Mouse (Mus musculus) layer of hippocampus, postnatal 36 days (tissue): Measurements from ENCODE around the gene Mill1. TPM values are rescaled to one million over a fixed set of nuclear protein-coding genes. Genes with fewer than 3 reads are reported as not detected.
"Not testable (repeated sequence)": the region's sequence is repeated elsewhere in the genome, so short reads cannot be mapped to it uniquely, and the experiment has no call there.

Experiments
- DNase-seq, 2 experiments: peaks; one replicate each; pipeline ENCODE4 v3.0.0; 2022
- total RNA-seq, 2 experiments: library from RNA; stranded (reverse); gene quantifications; 2 replicates each; pipeline ENCODE4 v1.2.3; 2021

The Mill1 gene
- total RNA-seq, result not detected

- DNase-seq, result no peak
These were observed at the start of gene Mill1 for GRCm38 (mm10) chr7:18245047-18245446. Mill1 (plus strand) TSS chr7:18245347.

DNA sequence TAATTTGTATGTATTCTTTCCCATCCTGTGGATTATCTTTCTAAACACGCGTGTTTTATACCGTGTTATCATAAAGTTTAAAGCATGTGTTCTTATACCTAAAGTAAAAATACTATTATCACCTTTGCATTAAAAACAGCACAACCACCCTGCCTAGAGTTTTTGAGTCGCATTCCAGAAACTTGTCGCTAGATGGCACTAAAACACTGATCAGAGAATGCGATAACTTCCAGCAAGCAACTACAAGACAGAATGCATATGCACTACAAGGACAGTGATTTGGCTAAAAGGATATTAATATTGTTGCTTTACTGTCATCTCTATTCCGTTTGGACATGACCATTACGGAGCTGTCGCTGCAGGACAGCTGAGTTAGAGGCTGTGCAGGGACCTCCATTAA, 34.2 kb upstream of the Mill1 start:
- no peak for DNase-seq

- DNase-seq, result no peak
These were observed 30.4 kb upstream of the Mill1 start for GRCm38 (mm10) chr7:18214699-18215098.

GRCm38 (mm10) chr7:18238561-18238960, 6.6 kb upstream of the Mill1 start:
- DNase-seq, result no peak

DNA sequence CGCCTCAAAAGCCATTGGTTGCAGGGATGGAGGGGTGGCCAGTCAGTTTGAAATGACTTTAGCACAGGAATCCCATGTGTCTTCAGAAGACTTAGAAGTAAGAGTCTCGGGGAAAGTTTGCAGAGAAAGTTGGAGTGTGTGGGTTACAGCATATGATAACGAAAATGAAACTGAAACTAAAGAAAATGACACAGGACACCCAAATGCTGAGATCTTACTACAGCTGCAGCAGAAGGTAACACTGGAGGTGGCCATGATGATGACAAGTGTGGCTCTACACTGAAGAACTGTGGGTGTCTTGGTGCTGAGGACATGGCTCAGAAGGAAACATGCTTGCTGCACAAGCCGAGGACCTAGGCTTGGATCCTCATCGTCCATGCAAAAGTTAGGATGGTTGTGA, 3.9 kb upstream of the Mill1 start:
- DNase-seq, result no peak

DNA sequence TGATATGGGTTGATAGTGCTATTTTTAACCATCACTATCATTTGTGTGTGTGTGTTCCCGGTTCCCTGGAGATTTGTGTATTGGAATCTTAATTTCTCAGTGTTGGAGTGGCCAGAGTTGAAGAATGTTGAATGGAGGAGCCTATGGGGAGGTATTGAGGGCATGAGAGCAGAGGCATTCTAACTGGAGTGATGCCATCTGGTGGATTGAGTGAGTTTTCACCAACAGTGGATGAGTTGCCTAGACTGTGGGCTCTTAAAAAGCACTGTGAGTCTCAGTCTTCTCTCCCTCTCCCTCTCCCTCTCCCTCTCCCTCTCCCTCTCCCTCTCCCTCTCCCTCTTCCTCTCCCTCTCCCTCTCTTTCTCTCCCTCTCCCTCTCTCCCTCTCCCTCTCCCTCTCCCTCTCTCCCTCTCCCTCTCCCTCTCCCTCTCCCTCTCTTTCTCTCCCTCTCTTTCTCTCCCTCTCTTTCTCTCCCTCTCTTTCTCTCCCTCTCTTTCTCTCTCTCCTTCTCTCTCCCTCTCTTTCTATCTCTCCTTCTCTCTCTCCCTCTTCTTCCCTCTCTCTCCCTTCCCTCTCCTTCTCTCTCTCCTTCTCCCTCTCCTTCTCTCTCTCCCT, 1.1 kb upstream of the Mill1 start:
- DNase-seq, result not testable (repeated sequence)

GRCm38 (mm10) chr7:18260219-18260618, 15.1 kb downstream of the Mill1 start:
- no peak for DNase-seq

- no peak for DNase-seq
These were observed 19.9 kb downstream of the Mill1 start for GRCm38 (mm10) chr7:18265089-18265488.

Other genes starting within 250 kb of the Mill1 start
- gene Ceacam13, start 235.5 kb upstream of the Mill1 start, total RNA-seq, result not detected
- not detected for gene Ceacam12, start 179.4 kb upstream of the Mill1 start, total RNA-seq
- gene Igfl3, start 68.9 kb upstream of the Mill1 start, total RNA-seq, result not detected
- not detected for gene Psg18, start 109.7 kb downstream of the Mill1 start, total RNA-seq
- gene Psg28, start 186.7 kb downstream of the Mill1 start, total RNA-seq, result not detected
- gene Psg26, start 238.8 kb downstream of the Mill1 start, total RNA-seq, result not detected